Mouse (Mus musculus) brown adipose tissue, adult 24 weeks (tissue): ENCODE data around the gene Cep131. TPM values are rescaled to one million over a fixed set of nuclear protein-coding genes. Genes with fewer than 3 reads are reported as not detected.

Experiments used
- H3K27ac ChIP-seq: fragments of 200-500 bp; replicated peaks from 2 replicates; pipeline ENCODE4 v1.5.1; 2012; ENCODE audit warnings: low read depth, mild to moderate bottlenecking, low read length
- H3K4me1 ChIP-seq: fragments of 200-500 bp; 2 replicates; pipeline ENCODE4 v1.6.1; 2012; ENCODE audit warnings: low read length, mixed read lengths; ENCODE audit not compliant: control insufficient read depth, insufficient read depth, insufficient read length
- H3K4me3 ChIP-seq: fragments of 200-500 bp; 2 replicates; pipeline ENCODE4 v1.5.1; 2012; ENCODE audit warnings: low read depth, mild to moderate bottlenecking, low read length, moderate library complexity; ENCODE audit not compliant: insufficient read depth
- polyA plus RNA-seq: library from polyadenylated mRNA; stranded (reverse); fragments of >200 nt; gene quantifications from 2 replicates; pipeline ENCODE4 v1.2.4, GENCODE M21; 2012; ENCODE audit not compliant: missing spikeins, insufficient read depth, insufficient read length

Cep131 gene
- polyA plus RNA-seq, 1 experiment, result 3.0 TPM

DNA sequence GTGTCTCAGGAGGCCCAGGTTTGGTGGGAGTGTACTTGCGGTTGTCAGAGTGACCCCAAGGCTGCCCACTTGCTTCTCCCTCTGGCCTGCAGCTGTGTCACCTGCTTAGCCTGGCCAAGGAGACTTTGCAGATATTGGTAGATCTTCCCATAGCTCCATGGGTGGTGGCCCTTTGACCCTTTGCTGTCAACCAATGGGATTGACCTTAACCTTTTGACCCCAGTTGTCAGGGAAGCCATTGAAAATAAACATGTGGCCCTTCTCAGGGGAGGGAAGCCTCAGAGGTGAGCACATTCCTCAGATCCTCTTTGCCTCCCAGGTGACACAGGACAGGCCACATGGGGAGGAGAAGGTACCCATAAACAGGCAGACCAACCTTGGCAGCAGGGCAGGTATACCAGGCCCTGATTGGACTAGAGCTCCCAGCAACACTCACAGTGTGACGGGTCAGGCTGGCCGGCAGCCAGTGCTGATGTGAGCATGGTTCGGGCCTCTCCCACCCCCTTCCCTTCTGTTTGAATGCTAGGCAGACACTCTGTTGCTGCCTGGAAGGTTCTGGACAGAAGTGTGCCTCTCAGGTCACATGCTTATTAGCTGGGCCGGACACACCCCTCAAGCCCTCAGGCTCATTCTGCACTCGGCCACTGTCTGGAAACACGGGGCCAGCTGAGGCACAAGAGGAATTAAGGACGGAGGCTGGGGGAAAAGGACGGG lies 57.0 kb downstream of the Cep131 start:
- H3K4me1 ChIP-seq, result no peaks in the 10 kb centered on the region
- no peak overlapping the region for H3K4me3 ChIP-seq
- no peak overlapping the region for H3K27ac ChIP-seq

DNA sequence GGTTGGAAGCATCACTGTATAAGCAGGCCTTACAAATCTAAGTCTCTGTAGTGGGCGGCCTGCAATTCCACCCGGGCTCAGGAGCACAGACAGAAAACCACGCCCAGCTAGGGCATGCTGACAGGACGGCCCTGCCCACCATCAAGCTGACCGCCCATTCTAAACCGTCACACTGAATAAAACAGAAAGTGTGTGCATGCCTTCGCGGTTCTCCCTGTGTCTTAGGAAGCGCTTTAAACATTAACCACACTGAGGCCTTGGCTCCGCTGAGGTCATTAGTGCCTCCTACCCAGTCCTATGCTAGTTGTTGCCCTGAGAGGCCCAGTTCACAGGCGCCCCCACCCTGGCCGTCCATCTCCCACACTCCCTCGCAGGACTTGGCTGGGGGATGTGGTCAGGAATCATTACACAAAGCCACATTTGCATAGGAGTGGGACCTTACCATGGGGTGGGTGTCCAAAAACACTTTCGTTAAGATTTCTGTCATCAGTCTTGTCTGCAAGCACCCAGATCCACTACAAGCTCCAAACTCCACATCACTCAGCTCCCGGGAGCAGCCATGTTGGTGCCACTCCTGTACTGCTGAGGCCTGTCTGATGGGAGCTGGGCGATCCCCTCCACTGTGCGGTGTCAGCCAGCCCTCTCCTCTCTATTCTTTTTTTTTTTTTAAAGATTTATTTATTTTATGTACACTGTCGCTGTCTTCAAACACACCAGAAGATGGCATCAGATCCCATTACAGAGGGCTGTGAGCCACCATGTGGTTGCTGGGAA lies 58.1 kb downstream of the Cep131 start:
- H3K27ac ChIP-seq, result no peak overlapping the region
- H3K4me1 ChIP-seq, result no peaks in the 10 kb centered on the region

DNA sequence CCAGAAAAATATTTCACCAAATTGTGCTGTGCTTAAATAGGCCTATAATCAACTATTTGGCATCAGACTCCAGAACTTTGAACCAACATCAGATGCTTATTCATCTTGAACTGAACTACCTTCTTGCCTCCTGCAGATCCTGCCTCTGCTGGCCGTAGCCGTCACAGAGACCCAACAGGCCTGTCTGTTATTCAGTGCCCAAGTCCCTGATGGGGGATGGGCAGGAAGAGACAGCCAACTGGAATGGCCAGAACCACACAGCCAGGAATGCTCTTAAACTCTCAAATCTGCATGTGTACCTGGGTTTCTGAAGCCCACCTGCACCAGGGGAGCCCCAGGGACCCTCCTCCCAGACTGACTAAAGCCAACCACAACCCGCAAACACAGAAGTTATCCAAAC lies 59.7 kb downstream of the Cep131 start:
- no peaks in the 10 kb centered on the region for H3K4me1 ChIP-seq
- no peak overlapping the region for H3K27ac ChIP-seq

More for the DNA sequence above, 58.1 kb downstream of the Cep131 start:
- H3K4me3 ChIP-seq, result no peak overlapping the region

DNA sequence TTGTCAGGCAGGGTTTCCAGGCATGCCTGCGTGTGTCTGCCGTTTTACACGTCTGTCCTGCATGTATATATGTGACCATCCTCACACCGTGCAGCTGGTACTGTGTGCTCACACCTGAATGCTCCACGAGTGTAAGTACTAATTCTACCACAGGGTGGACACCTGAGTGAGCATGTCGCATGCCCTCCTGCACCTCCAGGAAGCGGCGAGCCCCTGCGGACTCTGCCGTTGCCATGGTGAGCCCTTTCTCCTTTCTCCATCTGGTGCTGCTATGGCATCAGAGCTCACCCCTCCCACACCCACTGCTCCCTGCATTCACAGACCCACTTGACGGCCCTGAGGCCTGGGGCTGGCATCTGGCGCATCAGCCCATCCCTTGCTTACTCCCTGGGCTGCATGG lies 63.8 kb downstream of the Cep131 start:
- H3K4me1 ChIP-seq, result no peaks in the 10 kb centered on the region
- H3K4me3 ChIP-seq, result no peak overlapping the region
- no peak overlapping the region for H3K27ac ChIP-seq

More for the DNA sequence above, 59.7 kb downstream of the Cep131 start:
- H3K4me3 ChIP-seq, result no peak overlapping the region

DNA sequence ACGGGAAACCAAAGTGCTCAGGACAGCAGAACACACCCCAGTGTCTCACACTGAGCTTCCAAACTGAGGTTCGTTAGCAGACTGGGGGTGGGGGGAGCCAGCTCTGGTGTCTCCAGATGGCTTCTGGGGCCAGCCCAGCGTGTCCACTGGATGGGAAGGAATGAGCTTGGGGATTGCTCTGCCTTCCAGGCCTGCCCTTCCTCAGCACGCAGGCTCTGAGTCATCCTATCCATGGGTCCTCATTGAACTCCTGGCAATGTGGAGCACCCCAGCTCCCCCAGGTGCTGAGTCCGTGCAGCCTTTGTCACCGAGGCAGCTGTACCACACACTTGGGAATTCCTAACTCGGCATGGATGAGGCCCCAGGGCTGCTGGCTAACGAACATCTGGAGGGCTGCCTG lies 64.4 kb downstream of the Cep131 start:
- no peaks in the 10 kb centered on the region for H3K4me1 ChIP-seq
- H3K4me3 ChIP-seq, result no peak overlapping the region

DNA sequence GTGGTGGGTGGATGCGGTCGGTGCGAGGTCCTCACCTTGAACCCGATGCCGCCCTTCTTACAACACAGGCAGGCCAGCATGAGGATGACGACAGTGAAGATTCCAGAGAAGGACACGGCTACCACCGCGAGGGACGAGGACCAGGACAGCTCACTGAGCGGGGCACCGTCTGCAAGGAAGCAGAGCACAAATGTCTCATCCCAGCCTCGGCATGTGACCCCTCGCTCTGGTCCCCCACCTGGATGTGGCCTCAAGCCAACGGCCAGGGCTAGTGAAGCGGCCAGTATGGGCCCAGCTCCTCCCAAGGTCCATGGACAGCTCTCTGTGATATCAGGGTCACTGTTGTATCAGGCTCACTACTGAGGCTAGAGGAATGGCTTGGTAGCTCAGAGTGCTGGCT lies 65.3 kb downstream of the Cep131 start:
- Histone ChIP-seq H3K4me1 (no peaks in the 10 kb centered on the region), H3K4me3 (no peak overlapping the region), H3K27ac (no peak overlapping the region)

More for the DNA sequence above, 64.4 kb downstream of the Cep131 start:
- no peak overlapping the region for H3K27ac ChIP-seq

DNA sequence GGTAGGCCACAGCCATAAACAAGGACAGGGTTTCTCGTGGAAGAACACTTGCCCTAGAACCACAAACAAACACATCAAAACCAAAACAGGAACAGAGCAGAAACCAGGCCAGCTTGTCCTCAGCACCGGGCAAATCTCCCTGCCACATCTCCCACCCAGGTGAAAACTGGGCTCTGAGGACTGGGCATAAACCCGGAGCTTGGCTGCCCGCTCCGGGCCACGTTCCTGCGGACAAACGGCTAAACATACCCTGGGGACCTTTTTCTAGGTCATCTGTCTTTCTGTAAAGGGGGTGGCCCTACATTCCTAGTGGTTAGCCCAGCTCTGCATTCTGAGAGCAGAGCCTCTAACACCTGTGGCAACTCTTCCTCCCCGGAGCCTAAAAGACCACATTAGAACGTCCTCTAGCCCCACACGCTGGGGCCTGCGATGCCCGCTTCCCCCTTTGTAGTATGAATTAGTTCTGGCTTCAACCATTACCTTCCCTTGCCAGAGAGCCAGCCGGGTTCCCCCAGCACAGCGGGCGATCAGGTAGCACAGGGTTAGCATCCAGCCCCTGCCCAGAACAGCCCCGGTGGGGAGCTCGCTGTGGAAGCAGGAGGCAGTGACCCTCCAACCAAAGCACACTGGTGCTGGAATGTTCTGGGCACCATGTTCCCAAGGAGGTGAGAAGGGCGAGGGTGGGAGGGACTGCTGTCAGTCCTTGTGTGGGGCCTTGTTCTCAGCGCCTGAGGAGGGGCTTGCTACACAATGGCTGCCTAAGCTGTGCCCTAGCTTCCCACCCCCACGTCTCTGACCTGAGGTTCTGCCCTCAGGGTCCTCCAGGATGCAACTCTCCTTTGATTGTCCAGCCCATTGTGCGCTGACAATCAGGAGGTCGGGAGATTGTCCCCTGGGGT lies 66.8 kb downstream of the Cep131 start:
- no peak overlapping the region for H3K27ac ChIP-seq
- H3K4me3 ChIP-seq, result no peak overlapping the region
- no peaks in the 10 kb centered on the region for H3K4me1 ChIP-seq

DNA sequence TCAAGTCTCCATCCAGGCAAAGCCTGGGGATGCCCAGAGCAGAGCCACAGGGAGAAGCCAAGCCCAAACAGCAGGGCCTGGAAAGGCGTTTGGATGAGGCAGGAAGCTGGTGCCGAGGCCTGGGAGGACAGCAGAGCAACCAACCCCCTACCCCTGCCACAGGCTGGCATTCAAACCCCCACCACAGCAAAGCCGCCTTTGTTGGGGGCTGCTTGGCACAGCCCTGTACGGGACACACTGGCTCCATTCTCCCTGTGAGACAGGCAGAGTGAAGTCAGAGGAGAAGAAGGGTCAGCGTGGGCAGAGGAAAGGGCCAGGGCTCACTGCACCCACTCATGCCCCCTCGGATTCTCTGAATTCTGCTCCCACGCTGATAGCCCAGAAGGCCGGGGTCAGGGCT lies 69.6 kb downstream of the Cep131 start:
- Histone ChIP-seq H3K27ac (no peak overlapping the region), H3K4me1 (no peaks in the 10 kb centered on the region), H3K4me3 (no peak overlapping the region)

DNA sequence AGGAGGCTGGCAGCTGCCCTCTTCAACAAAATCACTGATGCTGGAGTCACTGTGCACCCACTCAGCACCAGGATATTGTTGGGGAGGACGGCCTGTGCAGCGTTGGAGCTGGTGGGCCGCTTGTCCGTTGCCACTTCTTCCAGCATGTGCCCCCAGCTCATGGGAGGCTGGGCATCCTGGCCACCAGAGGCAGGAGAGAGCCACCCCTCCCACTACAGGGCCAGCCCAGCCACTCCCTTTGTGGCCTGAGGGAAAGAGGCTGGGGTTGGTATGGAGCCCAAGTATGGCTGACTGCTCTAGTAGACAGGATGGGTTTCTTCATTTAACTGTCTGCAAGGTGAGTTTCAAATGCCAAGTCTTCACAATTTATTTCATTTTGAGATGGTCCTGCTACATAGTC lies 71.9 kb downstream of the Cep131 start:
- H3K4me3 ChIP-seq, result no peak overlapping the region
- H3K27ac ChIP-seq, result no peak overlapping the region
- peaks cover 4% of the 10 kb centered on the region; the same call in 1 of the 2 replicates for H3K4me1 ChIP-seq

Other genes starting within 250 kb of the Cep131 start
- gene Chmp6, start 173.4 kb downstream of the Cep131 start, polyA plus RNA-seq, result 18.2 and 22.0 TPM in 2 replicates
- 2.7 and 5.5 TPM in 2 replicates for gene Baiap2, start 144.1 kb downstream of the Cep131 start, polyA plus RNA-seq
- 6.7 and 12.0 TPM in 2 replicates for gene Aatk, start 39.7 kb downstream of the Cep131 start, polyA plus RNA-seq
- 3.7 and 4.8 TPM in 2 replicates for gene Tepsin, start 11.9 kb upstream of the Cep131 start, polyA plus RNA-seq
- gene Ndufaf8, start 12.1 kb upstream of the Cep131 start, polyA plus RNA-seq, result 84.1 and 118 TPM in 2 replicates
- gene Slc38a10, start 64.5 kb upstream of the Cep131 start, polyA plus RNA-seq, result 80.3 and 82.0 TPM in 2 replicates
- 5.7 and 5.9 TPM in 2 replicates for gene Bahcc1, start 146.1 kb upstream of the Cep131 start, polyA plus RNA-seq